Mouse (Mus musculus) left cerebral cortex, postnatal 14 days (tissue): ENCODE data around the gene Tdg. TPM values are rescaled to one million over a fixed set of nuclear protein-coding genes. Genes with fewer than 3 reads are reported as not detected.
"Not testable (repeated sequence)": the region's sequence is repeated elsewhere in the genome, so short reads cannot be mapped to it uniquely, and the experiment has no call there.

Experiments used
- DNase-seq, 2 experiments: peaks; one replicate each; pipeline ENCODE4 v3.0.0; 2021 to 2022; ENCODE audit warnings: low spot score in 2 of 2, mixed read lengths in 1 of 2
- intact Hi-C: fragments of 180-260 bp; cut with DNase I; formaldehyde crosslinking; loops from one replicate; pipeline ENCODE4 v1.15.1; 2025
- long read RNA-seq, 2 experiments: library from polyadenylated mRNA; stranded (forward); transcript quantifications; one replicate each; pipeline ENCODE4 v2.0.0; 2021
- total RNA-seq, 2 experiments: library from RNA; stranded (reverse); gene quantifications; 2 replicates each; pipeline ENCODE4 v1.2.3; 2021

Tdg gene
- 10 to 100 TPM; 72.6 to 75.1 TPM for total RNA-seq
- long read RNA-seq, experiment 1, transcript Tdg-201 (10 exons, 2,959 nt), result minor isoform, 6 of 153 reads
- long read RNA-seq, experiment 1, transcript Tdg-208 (10 exons, 3,502 nt), result major isoform, 108 of 153 reads
- long read RNA-seq, experiment 1, partial matches to known transcripts, result 6 of 153 reads
- long read RNA-seq, experiment 1, other reads (novel, unspliced or antisense), result 33 of 153 reads
- long read RNA-seq, experiment 2, transcript Tdg-201 (10 exons, 2,959 nt), result minor isoform, 5 of 127 reads
- long read RNA-seq, experiment 2, transcript Tdg-208 (10 exons, 3,502 nt), result major isoform, 88 of 127 reads
- long read RNA-seq, experiment 2, partial matches to known transcripts, result 6 of 127 reads
- long read RNA-seq, experiment 2, other reads (novel, unspliced or antisense), result 28 of 127 reads

DNA sequence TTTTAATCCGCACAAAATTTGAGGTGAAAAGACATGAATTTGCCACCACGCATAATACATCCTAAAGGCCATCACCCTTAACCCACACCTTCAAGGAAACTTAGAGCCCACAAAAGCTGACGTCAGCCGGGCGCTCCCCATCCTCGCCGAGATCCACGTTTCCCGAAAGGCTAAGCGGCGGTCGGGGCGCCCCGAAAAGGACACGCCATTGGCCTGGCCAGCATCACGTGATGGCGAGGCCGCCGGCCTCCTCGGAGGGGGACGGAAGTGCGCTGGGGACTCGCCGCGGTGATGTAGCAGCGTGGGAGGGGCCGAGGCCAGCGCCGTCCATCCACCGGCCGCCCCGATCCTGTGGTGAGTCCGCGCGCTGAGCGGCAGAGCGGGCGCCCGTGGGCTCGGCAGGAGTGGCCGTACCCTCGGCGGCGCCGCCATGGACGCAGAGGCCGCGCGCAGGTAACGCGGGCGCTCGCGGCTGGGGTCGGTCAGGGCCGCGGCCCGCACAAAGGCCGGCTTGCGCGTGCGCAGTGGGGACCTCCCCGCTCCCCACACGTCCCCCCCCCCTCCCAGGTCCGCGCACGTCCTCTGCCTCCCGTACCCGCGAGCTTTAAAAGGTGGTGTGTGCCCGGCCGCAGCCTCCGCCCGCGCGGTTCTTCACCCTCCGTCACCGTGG is at the start of gene Tdg:
Tdg (plus strand) TSS at position 243 of the 670 bp plus-strand sequence.
- DNase-seq, result peak; percentile 90
- intact Hi-C loops, result loop anchor here (5.0 to 10.0 kb wide), 2 partner anchors 68 to 125 kb away; partner anchors contain the start of gene Hcfc2

DNA sequence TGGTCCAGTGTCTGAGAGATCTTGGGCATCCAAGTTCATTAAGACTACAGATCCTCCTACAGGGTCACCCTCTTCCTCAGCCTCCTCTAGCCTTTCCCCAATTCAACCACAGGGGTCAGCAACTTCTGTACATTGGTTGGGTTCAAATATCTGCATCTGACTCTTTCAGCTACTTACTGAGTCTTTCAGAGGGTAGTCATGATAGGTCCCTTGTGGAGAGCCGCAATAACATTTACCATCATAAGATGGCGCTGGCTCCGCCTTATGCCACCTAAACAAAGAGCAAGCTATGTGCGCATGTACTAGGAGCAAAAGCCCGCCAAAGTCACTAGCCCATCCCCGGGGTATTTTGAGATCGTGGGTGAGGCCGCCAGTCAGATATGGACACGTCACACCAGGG is 40.0 kb upstream of the Tdg start:
- intact Hi-C loops, result not testable (repeated sequence)

DNA sequence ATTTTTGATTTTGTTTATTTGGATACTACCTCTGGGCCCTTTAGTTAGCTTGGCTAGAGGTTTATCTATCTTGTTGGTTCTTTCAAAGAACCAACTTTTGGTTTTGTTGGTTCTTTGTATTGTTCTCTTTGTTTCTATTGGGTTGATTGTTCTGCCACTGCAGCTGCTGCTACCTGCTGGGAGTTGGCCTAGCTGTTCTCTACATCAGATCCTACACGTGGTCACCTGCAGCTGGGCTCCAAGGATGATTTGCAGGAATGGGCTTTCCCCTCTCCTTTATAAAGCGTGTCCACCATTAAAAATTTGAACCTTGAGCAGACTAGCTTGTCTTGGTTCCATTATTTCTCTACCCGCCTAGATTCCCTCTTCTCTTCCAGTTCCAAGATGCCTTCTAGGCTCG is 35.2 kb upstream of the Tdg start:
- DNase-seq, result not testable (repeated sequence)

More for the DNA sequence above, 40.0 kb upstream of the Tdg start:
- DNase-seq, result not testable (repeated sequence)

DNA sequence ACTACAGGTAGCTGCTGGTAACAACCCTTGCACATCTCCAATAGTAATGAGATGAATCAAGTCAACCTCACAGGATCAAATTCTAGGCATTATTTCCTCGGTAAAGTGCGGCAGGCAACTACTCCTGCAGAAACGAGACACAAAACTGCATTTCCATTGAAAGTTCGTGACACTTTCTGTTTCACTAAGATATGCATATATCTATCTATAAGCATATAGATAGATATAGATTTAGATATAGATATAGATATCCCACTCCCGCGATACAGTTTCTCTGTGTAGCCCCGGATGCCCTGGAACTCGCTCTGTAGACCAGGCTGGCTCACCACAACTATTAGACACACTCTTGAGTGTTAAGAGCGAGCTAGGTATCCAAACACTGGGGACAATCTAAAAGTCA is 7.4 kb upstream of the Tdg start:
- DNase-seq, result no peak
- intact Hi-C loops, result no loop called here

More for the DNA sequence above, 35.2 kb upstream of the Tdg start:
- intact Hi-C loops, result not testable (repeated sequence)

DNA sequence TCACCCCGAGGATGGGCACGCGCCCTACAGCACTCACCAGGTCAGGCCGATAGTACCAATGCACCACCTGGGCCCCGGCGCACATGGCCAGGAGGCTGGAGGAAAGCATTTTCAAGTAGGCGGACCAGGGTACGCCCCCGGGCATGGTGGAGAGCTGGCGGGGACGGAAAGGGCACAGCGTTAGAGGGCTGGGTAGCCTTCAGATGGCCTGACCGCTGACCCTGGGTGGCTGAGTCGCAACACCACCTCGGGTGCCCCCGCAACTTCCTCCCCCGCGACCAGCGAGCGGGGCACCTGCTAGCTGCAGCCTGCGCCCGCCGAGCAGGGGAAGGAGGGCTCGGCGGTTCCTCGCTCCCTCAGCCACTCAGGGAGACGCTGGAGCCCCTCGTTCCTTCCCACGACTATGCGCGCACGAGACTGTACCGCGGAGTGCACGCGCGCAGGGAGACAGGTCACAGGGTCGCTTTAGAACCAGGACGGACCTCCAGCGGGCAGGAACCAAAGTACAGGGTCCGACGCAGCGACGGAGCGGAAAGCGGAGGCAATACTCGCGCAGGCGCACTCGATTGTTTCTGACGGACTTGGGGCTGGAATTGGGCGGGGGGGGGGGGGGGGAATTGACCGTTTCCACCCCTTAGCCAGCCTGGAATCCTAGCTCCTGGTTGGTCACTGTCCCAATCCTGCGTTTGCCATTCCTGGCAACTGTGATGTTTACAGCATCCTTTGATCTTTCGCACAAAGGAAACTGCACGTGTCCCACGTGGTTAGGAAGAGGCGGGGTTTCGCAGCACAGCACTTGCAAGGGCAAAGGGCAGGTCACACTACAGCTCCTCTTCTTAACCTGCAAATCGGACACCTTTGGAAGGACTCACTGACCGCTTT is 6.7 kb upstream of the Tdg start, which contains the start of gene 1190007I07Rik:
1190007I07Rik (minus strand) TSS at position 558 of the 882 bp plus-strand sequence.
- peak; percentile 88 to 90 for DNase-seq
- intact Hi-C loops, result no loop called here

DNA sequence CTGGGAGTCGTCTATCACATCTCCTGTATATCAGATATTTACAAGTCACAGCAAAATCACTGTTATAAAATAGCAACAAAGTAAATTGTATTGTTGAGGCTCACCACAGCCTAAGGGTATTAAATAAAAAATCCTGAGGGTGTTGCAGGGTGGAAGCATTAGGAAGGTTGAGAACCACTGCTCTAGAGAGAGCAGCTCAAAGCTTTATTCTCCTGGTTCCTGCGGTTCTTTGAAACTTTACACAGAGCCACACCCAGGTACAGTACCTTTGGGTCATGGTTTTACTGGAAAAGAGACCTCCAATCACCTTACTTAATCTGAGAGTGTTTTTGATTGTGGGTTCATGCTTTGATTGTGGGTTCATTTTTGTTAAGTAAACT is 6.1 kb upstream of the Tdg start:
- DNase-seq, intact Hi-C loops: not testable (repeated sequence)

DNA sequence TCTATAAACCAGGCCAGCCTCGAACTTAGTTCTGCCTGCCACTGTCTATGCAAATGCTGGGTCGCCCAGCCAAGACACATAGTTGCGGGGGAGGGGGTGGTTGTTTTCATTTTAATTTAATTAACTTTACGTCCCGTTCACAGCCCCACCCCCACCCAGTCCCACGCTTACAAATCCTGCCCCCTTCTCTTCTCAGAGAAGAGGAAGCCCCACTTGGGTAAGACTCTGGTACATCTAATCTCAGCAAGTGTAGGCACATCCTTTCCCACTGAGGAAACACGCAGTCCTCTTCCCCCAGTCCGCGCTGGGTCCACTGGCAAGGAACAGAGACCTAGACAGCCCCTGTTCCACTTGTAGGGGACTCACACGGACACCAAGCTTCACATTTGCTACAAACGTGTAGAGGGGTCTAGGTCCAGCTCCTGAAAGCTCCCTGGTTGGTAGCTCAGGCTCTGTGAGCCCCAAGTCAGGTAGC is 480 bp upstream of the Tdg start:
- DNase-seq, result no peak
- intact Hi-C loops, result no loop called here

DNA sequence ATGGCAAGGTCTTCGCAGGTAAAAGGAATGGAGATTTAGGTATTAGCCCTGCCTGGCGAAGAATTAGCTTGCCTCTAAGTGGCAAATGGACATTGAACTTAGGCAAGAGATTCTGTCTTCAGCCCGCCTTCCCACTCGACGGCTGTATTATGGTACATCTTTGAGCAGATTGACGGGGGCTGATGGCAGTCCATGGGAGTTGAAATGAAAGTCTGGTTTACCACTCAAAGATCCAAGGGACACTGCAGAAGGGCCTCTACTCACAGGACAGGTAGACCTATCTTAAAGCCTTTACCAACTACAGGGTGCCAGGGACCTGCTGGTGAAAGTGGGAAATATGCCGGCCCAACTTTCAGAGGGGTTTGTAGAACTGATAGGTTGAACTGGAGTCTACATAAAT is 869 bp downstream of the Tdg start:
- DNase-seq, result no peak
- intact Hi-C loops, result loop anchor here (5.0 to 10.0 kb wide), 2 partner anchors 67 to 124 kb away; partner anchors contain the start of gene Hcfc2

DNA sequence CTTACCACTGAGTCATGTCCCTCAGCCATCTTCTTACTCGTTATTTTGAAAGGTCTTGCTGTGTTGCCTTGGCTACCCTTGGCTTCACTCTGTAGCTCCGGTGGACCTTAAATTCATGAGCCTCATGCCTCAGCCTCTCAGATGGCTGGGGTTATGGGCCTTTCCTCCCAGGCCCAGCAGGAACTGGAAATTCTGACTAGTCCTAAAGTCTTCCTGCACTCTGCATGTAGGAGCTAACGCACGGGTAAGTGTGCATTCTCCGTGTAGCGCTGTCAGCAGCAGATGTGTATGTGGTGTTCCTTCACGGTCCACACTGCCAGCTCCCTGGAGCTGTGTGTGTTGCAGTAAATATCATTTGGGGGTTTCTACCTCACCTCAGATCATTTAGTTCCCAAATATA is 1.5 kb downstream of the Tdg start:
- intact Hi-C loops, result loop anchor here (5.0 to 10.0 kb wide), 2 partner anchors 66 to 124 kb away; partner anchors contain the start of gene Hcfc2
- no peak for DNase-seq

DNA sequence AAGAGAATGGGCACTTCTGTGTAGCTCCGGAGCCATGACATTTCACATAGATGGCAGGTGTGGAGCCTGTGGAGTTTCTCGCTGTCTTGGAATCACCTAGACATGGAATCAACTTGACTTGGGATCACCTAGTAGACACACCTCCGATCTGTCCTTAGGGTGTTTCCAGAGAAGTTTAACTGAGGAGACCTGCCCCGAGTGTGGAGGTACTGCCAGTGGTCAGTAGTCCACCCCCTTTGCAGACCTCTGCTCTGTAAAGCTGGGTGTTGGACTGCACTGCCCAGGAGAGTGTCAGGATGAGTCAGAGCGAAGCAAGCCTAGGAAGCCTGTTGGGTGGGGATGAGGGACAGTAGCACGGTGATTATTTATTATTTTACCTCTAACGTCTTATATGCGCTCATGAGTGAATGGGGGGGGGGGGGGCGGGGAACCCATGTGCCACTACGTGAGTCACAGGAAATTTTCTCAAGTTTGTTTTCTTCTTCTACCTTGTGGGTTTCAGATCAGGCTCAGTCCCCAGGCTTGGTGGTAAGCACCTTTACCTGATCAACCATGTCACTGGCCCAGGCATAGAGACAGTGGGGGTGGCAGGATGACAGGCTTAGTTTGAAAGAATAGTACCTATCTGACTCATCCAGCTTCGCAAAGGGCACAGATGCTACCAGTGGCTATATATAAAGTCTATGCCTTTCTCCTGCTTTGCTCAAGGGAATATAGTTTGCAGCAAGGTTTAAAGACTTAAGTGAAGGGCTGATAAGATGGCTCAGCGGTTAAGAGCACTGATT is 3.1 kb downstream of the Tdg start:
- DNase-seq, result no peak
- intact Hi-C loops, result loop anchor here (5.0 to 10.0 kb wide), 2 partner anchors 65 to 122 kb away; partner anchors contain the start of gene Hcfc2

DNA sequence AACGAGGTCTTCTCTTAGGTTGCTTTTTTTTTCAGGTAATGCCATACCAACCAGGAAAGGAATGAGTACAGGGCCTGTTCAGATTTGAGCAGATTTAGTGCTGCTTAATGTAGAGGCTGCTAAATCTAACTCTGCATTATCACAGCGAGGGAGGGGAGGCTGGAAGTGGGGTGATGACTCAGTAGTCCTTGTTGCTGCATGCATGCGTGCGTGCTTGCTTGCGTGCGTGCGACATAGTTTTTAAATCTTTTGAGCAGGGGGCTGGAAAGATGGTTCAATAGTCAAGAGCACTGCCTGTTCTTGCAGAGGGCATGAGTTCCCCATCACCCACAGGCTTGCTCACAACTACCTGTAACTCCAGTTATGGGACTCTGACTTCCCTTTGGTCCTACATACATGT is 4.7 kb downstream of the Tdg start:
- intact Hi-C loops, result loop anchor here (5.0 to 10.0 kb wide), 2 partner anchors 63 to 120 kb away; partner anchors contain the start of gene Hcfc2
- DNase-seq, result peak in 1 of 2 experiments; percentile 34

DNA sequence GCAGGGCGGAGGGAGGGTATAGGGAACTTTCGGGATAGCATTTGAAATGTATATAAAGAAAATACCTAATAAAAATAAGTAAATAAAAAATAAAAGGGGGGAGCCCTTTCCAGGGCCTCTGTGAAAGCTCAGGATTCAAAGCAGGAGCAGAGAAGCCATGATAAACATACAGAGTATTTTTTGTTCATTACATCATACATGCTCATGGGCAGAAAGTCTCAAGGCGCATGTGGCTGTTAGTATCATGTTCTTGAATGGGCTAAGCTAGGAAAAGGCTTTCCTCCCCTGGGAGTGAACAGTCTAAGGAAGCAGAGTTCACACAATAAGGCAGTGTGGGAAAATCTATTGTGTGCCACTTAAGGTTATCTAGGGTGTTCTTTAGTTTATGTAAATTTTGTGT is 6.7 kb downstream of the Tdg start:
- intact Hi-C loops, result loop anchor here (10.0 kb wide), 1 partner anchor 118 kb away; no protein-coding TSS in a partner anchor
- DNase-seq, result no peak

DNA sequence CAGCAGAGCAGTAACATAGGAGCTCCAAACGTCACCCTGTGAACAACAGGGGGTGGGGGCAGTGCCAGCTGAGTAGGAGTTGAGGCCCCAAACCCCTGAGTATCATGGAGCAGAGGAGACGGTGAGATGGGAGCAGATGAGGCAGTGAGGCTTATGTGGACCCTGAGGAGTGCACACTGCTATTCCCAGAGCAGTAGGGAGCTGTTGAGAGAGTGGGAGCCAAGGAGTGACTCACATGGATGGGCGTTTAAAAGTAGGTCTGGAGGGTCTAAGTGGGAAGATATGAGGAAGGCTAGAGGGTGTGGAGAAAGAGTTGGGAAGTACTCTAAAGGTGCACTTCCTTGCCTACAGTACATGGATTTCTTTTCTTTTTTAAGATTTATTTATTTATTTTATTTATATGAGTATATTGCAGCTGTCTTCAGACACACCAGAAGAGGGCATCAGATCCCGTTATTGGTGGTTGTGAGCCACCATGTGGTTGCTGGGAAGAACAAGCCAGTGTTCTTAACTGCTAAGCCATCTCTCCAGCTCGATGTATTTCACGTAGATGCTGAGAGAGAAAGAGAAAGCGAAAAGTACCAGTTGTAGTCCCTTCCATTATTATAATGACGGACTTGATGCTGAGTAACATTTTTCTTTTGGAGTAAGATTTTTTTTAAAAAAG is 9.5 kb downstream of the Tdg start:
- no peak for DNase-seq
- intact Hi-C loops, result loop anchor here (10.0 kb wide), 1 partner anchor 116 kb away; no protein-coding TSS in a partner anchor

DNA sequence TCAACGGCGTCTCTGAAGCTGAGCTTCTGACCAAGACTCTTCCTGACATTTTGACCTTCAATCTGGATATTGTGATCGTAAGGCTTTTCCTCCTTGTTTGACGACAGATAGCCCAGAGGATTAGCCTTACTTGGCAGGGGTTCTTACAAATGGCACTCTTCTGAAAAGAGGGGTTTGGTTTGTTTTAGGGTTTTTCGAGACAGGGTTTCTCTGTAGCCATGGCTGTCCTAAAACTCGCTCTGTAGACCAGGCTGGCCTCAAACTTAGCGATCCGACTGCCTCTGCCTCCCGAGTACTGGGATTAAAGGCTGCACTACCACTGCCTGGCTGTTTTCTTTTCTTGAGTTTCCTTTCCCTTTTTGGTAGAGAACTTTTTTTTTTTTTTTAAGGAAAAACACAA is 11.9 kb downstream of the Tdg start:
- intact Hi-C loops, result no loop called here
- no peak for DNase-seq

DNA sequence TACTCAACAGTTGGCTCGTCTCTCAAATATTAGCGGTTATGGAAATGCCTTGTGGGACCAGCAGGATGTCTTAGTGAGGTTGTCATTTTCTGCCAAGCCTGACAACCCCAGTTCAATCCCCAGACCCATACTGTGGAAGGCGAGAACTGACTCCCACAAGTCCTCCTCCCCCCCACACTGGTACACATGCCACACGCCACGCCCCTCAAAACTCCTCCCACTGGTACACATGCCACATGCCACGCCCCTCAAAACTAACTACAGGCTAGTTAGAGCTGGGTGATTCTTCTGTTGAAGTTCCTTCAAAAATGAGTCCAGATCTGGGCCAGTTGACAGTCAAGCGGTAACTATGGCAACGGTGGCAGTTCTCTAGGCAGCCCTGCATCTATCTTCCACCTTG is 16.5 kb downstream of the Tdg start:
- intact Hi-C loops, result no loop called here

DNA sequence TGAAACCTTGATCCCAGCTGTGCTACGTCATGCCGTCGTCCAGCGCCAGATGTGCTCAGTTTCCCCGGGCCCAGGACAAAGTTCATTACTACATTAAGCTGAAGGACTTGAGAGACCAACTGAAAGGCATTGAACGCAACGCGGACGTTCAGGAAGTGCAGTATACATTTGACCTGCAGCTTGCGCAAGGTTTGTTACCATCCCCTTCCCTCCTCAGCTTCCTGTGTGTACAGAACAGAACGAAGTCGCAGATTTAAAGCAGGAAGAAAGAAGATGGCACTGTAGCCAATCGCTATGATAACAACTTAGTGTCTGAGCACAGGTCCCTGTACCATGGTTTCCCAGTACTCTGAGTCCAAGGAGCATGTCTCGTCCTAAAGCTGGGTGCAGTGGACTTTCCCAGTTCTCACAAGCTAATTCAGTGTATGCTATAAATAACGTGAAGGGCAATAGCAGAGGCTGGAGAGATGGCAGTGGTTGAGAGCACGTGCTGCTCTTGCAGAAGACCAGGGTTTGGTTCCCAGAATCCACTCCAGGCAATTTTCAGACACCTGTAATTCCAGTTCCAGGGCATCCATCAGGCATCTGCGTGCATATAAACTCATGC is 17.7 kb downstream of the Tdg start:
- intact Hi-C loops, result no loop called here

More for the DNA sequence above, 16.5 kb downstream of the Tdg start:
- peak in 1 of 2 experiments; percentile 41 for DNase-seq

DNA sequence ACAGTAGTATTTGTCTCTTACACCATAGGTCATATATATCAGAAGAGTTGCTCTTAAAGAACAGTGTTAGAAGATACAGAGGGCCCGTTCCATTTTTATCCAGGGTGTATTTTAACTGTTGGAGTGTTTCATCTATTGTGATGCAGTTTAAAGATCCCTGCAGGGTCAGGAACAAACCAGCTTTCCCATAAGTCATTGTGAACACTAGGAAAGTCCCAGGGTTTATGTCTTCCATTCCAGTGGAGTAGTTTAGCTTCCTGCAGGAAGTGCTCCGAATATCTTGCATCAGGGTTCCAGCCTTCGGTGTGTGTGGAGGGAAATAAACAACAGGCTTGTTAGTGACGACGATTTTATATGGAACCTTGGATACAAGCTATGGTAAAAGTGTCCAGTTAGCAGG is 21.6 kb downstream of the Tdg start:
- no peak for DNase-seq
- intact Hi-C loops, result loop anchor here (10.0 kb wide), 1 partner anchor 54 kb away; no protein-coding TSS in a partner anchor

More for the DNA sequence above, 17.7 kb downstream of the Tdg start:
- no peak for DNase-seq
